Mouse (Mus musculus) midbrain, embryonic 16.5 days (tissue): ENCODE measurements around the gene Plcb4. TPM values are rescaled to one million over a fixed set of nuclear protein-coding genes. Genes with fewer than 3 reads are reported as not detected.

ENCODE experiments used
- ATAC-seq: fragments of 200-750 bp; cut with Nextera tagmentation; 2 replicates; pipeline ENCODE4 v1.8.0; 2017; ENCODE audit warnings: moderate TSS enrichment
- H3K27ac ChIP-seq: fragments of 300-500 bp; sonication (generic); 2 replicates; pipeline ENCODE4 v1.5.1; 2014; ENCODE audit warnings: mild to moderate bottlenecking, low read length, mixed read lengths
- H3K27me3 ChIP-seq: fragments of 300-500 bp; sonication (generic); 2 replicates; pipeline ENCODE4 v1.6.1; 2014; ENCODE audit warnings: low read depth, low read length, mixed read lengths; ENCODE audit not compliant: control insufficient read depth, insufficient read depth
- H3K36me3 ChIP-seq: fragments of 300-500 bp; sonication (generic); 2 replicates; pipeline ENCODE4 v1.6.1; 2014; ENCODE audit warnings: mild to moderate bottlenecking, low read length, moderate library complexity, mixed read lengths; ENCODE audit not compliant: control insufficient read depth, insufficient read depth
- H3K4me1 ChIP-seq: fragments of 300-500 bp; sonication (generic); 2 replicates; pipeline ENCODE4 v1.6.1; 2014; ENCODE audit warnings: mild to moderate bottlenecking, low read length, mixed read lengths; ENCODE audit not compliant: control insufficient read depth, insufficient read depth
- H3K4me2 ChIP-seq: fragments of 300-500 bp; sonication (generic); 2 replicates; pipeline ENCODE4 v1.6.1; 2014; ENCODE audit warnings: mild to moderate bottlenecking, low read length, mixed read lengths
- H3K4me3 ChIP-seq: fragments of 300-500 bp; sonication (generic); 2 replicates; pipeline ENCODE4 v1.5.1; 2014; ENCODE audit warnings: low read depth, mild to moderate bottlenecking, low read length, moderate library complexity, mixed read lengths
- H3K9ac ChIP-seq: fragments of 300-500 bp; sonication (generic); 2 replicates; pipeline ENCODE4 v1.6.1; 2014; ENCODE audit warnings: low read depth, low read length, mixed read lengths
- H3K9me3 ChIP-seq: fragments of 300-500 bp; sonication (generic); replicated peaks from 2 replicates; pipeline ENCODE4 v1.6.1; 2014; ENCODE audit warnings: mild to moderate bottlenecking, low read length, mixed read lengths; ENCODE audit not compliant: control insufficient read depth, poor library complexity, severe bottlenecking
- WGBS: fragments of 180-500 bp; shearing (Covaris S2); extraction: QIAGEN DNeasy Blood & Tissue Kit; methylation state at CpG from one replicate; pipeline ENCODE4 v1.1.7; 2014; 5-methylcytosine and 5-hydroxymethylcytosine counted together
- polyA plus RNA-seq: library from polyadenylated mRNA; unstranded; fragments of >200 nt; fragmentation: Nextera tagmentation; extraction: Ambion mirVana; gene quantifications from 2 replicates; pipeline ENCODE4 v1.2.1, GENCODE M21; 2015

The Plcb4 gene
- polyA plus RNA-seq, 1 experiment from 2014 or later: 44.4 TPM

- Histone ChIP-seq H3K4me1 (peaks cover 8% of the 10 kb centered on the region; the same call in 1 of the 2 replicates), H3K9me3 (no peaks in the 10 kb centered on the region), H3K4me2 (no peak overlapping the region), H3K27me3 (no peaks in the 10 kb centered on the region), H3K4me3 (no peak overlapping the region), H3K36me3 (no peaks in the 10 kb centered on the region), H3K9ac (no peak overlapping the region), H3K27ac (no peak overlapping the region)
- ATAC-seq: no peak
- WGBS: 92% methylated on average over 9 of the region's 9 CpGs
Observed at GRCm38 (mm10) chr2:135770226-135770625, 111.4 kb downstream of the Plcb4 start.

DNA sequence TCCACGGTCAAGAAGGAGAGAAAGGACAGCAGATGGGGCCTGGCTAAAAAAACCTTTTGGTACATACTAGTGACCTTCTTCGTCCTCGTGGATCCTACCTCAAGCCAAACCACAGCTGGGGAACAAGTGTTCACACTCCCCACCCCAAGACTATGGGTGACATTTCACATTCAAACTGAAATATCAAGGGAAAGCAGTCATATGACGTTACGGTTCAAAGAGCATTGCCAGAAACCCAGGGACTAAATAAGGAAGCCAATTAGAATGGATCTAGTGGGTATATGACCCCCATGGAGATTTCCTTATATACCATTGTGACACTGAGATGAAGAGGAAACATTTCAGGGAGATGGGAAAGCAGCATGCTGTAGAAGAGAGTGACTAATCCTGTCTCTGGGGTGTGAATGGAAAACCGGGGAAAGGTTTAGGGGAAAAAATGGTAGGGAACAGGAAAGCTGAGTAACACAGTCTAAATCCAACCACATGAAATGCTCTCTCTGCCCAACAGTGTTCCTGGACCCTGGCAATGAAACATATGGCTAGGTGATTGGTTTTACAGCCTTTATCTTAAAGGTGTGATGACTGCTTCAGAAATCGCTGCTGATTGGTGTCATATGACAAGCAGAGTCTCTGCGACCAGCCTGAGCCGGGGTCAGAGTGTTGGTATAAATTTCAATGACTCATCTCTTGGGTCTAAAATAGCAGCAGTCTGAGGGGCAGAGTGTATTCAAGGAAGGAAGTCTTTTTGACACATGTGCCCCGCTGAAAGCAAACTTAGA is 114.6 kb downstream of the Plcb4 start:
- Histone ChIP-seq H3K27me3 (no peaks in the 10 kb centered on the region), H3K9ac (no peak overlapping the region), H3K4me3 (no peak overlapping the region), H3K4me1 (peaks cover 2% of the 10 kb centered on the region; the same call in 1 of the 2 replicates), H3K4me2 (no peak overlapping the region), H3K27ac (no peak overlapping the region), H3K36me3 (no peaks in the 10 kb centered on the region), H3K9me3 (no peaks in the 10 kb centered on the region)
- no peak for ATAC-seq
- WGBS: 59% methylated on average over 10 of the region's 10 CpGs

DNA sequence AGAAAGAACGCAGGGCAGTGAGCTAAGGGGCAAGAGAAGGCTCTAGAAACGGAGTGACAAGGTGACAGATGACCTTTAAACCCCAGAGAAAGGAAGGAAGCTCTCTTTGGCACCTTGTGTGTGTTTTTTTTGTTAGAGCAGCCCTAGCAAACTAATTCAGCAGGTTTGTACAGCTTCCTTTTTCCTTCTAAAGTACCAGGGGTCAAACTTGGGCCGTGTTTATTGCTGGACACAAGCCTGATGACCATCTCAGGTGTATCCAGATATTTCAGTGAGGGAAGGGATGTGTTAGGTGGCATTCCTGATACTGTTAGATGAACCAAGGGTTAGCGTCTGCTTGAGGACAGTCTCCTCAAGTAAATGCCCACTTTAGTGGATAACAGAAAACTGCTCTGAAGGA is 116.2 kb downstream of the Plcb4 start:
- H3K4me3 ChIP-seq: no peak overlapping the region
- ATAC-seq: no peak
- H3K4me1 ChIP-seq: peaks cover 2% of the 10 kb centered on the region; the same call in 1 of the 2 replicates
- H3K4me2 ChIP-seq: no peak overlapping the region
- H3K9me3 ChIP-seq: no peaks in the 10 kb centered on the region
- no peaks in the 10 kb centered on the region for H3K27me3 ChIP-seq
- no peak overlapping the region for H3K27ac ChIP-seq
- H3K9ac ChIP-seq: no peak overlapping the region
- WGBS: 86% methylated on average over 4 of the region's 4 CpGs
- H3K36me3 ChIP-seq: no peaks in the 10 kb centered on the region

DNA sequence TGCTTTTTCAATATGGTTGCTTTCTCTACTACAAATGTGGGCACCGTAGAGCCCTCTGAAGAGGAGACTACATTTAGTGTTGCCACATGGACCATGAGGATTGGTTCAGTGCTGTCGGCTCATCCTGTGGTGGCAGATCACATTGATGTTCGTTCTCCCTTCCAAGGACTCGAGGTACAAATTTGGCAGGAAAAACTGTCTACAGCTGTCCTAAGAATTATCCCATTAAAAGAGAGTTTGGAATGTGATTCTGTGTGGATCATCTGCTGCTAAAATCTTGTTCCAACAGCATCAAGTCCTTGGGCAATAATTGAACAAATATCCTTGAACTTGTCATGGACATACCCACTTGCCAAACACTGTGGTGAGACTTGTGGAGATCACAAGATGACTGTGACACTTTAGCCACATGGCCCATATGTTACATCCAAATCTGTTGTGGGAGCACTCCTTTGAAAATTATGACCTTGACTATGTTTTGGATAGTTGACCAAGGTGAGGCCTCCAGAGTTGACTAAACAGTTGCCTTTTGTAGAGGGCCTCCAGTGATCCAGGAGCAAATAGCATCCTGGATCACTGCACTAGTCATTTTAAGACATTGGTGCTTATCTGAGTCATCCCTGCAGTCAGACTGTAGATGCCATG is 117.4 kb downstream of the Plcb4 start:
- WGBS: 96% methylated on average over 4 of the region's 4 CpGs
- peaks cover 2% of the 10 kb centered on the region; the same call in 1 of the 2 replicates for H3K4me1 ChIP-seq
- H3K4me3 ChIP-seq: no peak overlapping the region
- H3K27ac ChIP-seq: no peak overlapping the region
- H3K9ac ChIP-seq: no peak overlapping the region
- no peaks in the 10 kb centered on the region for H3K9me3 ChIP-seq
- H3K27me3 ChIP-seq: no peaks in the 10 kb centered on the region
- ATAC-seq: no peak
- no peak overlapping the region for H3K4me2 ChIP-seq
- no peaks in the 10 kb centered on the region for H3K36me3 ChIP-seq

DNA sequence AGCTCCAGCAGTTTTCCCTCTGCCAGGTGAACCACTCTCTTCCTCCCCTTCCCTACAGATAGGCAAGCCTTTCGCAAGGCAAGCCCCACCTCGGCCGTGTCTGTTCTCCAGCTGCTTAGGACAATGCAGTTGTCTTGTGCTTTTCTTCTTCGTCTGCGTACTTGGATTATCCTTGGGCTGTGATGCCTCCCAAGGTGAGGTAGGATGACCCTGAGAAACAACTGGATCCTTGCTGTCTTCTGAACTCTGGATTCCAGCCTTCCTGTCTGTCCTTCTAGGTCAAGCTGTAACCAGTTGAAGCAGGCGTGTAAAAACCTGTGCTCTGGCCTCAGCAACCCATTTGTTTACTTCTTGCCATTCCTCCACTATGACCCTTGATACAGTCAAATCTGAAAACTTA is 122.6 kb downstream of the Plcb4 start:
- WGBS: 76% methylated on average over 6 of the region's 6 CpGs

GRCm38 (mm10) chr2:135787415-135787814 is 128.6 kb downstream of the Plcb4 start:
- no peak for ATAC-seq

More for the DNA sequence above, 122.6 kb downstream of the Plcb4 start:
- Histone ChIP-seq H3K9me3 (no peaks in the 10 kb centered on the region), H3K36me3 (no peaks in the 10 kb centered on the region), H3K27me3 (no peaks in the 10 kb centered on the region), H3K4me1 (no peaks in the 10 kb centered on the region), H3K27ac (no peak overlapping the region), H3K4me3 (no peak overlapping the region), H3K9ac (no peak overlapping the region), H3K4me2 (no peak overlapping the region)
- no peak for ATAC-seq

GRCm38 (mm10) chr2:135792907-135793306 is 134.1 kb downstream of the Plcb4 start:
- no peaks in the 10 kb centered on the region for H3K9me3 ChIP-seq
- peaks cover 8% of the 10 kb centered on the region for H3K4me1 ChIP-seq
- WGBS: 77% methylated on average over 4 of the region's 4 CpGs
- H3K36me3 ChIP-seq: no peaks in the 10 kb centered on the region
- no peak overlapping the region for H3K4me3 ChIP-seq
- no peak overlapping the region for H3K9ac ChIP-seq
- ATAC-seq: no peak
- no peaks in the 10 kb centered on the region for H3K27me3 ChIP-seq
- H3K27ac ChIP-seq: no peak overlapping the region
- no peak overlapping the region for H3K4me2 ChIP-seq

More at GRCm38 (mm10) chr2:135787415-135787814, 128.6 kb downstream of the Plcb4 start:
- Histone ChIP-seq H3K9ac (no peak overlapping the region), H3K27me3 (no peaks in the 10 kb centered on the region), H3K4me3 (no peak overlapping the region), H3K4me1 (no peaks in the 10 kb centered on the region; the same call in 1 of the 2 replicates), H3K27ac (no peak overlapping the region), H3K4me2 (no peak overlapping the region), H3K9me3 (no peaks in the 10 kb centered on the region), H3K36me3 (no peaks in the 10 kb centered on the region)
- 98% methylated on average over 6 of the region's 6 CpGs for WGBS

DNA sequence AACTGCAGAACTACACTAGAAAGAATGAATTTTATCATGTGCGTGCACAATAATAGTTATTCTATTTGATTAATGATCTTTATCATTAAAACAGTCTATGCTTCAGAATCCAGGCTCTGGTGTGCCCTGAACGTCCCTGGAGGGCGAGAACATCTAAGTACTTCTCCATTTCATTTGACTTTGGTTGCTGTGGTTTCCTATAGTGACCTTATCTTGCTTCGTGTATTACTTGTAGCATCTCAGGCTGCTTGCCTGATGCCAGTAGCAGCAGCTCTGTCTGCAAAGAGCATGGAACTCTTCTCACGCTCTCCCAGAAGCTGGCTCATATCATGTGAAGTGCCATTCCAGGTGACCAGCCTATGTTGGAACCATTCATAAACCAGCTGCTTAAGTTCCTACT is 137.9 kb downstream of the Plcb4 start:
- H3K4me1 ChIP-seq: peaks cover 14% of the 10 kb centered on the region
- H3K4me3 ChIP-seq: no peak overlapping the region
- no peak overlapping the region for H3K4me2 ChIP-seq
- 91% methylated on average over 5 of the region's 5 CpGs for WGBS
- H3K9me3 ChIP-seq: no peaks in the 10 kb centered on the region
- H3K9ac ChIP-seq: no peak overlapping the region
- H3K27me3 ChIP-seq: no peaks in the 10 kb centered on the region
- no peak for ATAC-seq
- 0 out of 2 replicates have a peak overlapping the region, but pooled peaks have one; percentile 13 for H3K27ac ChIP-seq
- H3K36me3 ChIP-seq: no peaks in the 10 kb centered on the region
